Mouse (Mus musculus) embryonic stem cell, embryonic (primary cell): ENCODE results near the gene Efna1.

ENCODE experiments used
- CTCF ChIA-PET, 4 experiments: fragments of 300-600 bp in 2 of 4; fragments of 350-600 bp in 2 of 4; sonication (Branson Sonifier 250); formaldehyde crosslinking; loops; one replicate each; lab custom pipeline; 2022; ENCODE audit warnings: inconsistent platforms in 2 of 4; lab: Charles Lee
- POLR2A ChIA-PET, 4 experiments: fragments of 300-600 bp in 2 of 4; fragments of 350-600 bp in 2 of 4; sonication (Branson Sonifier 250); formaldehyde crosslinking; loops; one replicate each; lab custom pipeline; 2022; ENCODE audit warnings: antibody characterized with exemption in 4 of 4, inconsistent platforms in 1 of 4; lab: Charles Lee

Gene Efna1

DNA sequence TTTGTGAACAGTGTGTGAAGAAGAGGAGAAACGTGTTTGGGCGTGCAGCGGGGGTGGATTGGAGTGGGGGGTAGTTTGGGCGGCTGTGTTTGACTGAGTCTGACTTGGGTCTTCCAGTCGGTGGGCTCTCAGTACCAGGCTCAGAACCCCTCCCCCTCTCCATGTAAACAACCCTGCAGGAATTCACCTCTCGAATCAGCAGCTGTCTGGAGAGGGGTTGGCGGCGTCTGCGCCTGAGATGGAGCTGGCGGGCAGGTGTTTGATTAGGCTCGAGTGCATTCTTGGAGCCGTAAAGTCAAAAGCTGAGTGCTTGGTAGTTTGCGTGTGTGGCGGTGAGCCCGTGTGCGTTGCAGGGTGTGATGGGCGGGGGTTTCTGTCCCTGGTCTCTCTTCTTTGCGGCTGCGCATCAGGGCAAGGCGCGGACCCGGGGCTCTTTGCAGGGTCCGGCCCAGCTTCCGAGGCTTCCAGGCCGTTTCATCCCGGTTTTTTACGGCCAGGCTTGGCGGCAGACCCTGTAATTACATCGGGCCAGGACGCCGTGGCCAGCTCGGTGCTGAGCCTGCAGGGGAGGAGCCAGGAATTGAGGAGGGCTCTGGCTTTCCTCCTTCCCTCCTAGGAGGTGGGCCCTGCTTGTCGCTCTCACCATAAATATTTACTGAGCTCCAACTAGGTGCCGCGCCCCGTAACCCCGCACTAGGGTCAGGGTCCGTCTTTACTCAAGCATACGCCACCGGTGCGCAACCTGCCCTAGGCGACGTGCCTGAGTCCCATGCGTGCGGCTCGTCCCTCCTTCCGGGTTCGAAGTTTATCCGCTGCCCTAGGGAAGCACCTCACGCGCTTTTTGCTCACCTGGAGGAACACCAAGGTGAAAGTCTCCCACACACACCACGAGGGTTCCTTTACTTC, at the start of gene Efna1:
Gene Efna1, minus strand, starts transcription at position 537 of the 906 bp plus-strand sequence.
- POLR2A ChIA-PET = interaction anchor here in 3 of 4 experiments (0.7 to 4.3 kb wide), 27 partner anchors 10 to 137 kb away, joined by 3 to 35 read pairs (median 4); partner anchors contain the start of genes Scamp3 (in 2 of the 3), Slc50a1 (in 2 of the 3), Cks1b (in 1 of the 3) and Clk2 (in 1 of the 3)
- CTCF ChIA-PET = interaction anchor here (0.5 to 7.1 kb wide), 24 partner anchors 9 to 289 kb away, joined by 3 to 39 read pairs (median 5); partner anchors contain the start of genes Krtcap2 (in 3 of the 4), Trim46 (in 3 of the 4) and Slc50a1 (in 1 of the 4)

GRCm38 (mm10) chr3:89330346-89330745, 49.4 kb upstream of the Efna1 start:
- POLR2A ChIA-PET = interaction anchor here in 3 of 4 experiments (0.5 to 2.2 kb wide), 5 partner anchors 9 to 191 kb away, joined by 4 to 11 read pairs (median 9); partner anchors contain the start of genes Adam15 (in 1 of the 3) and Efna3 (in 1 of the 3)
- CTCF ChIA-PET = interaction anchor here in 3 of 4 experiments (0.5 to 2.0 kb wide), 8 partner anchors 9 to 194 kb away, joined by 3 to 9 read pairs (median 6); partner anchors contain the start of gene Adam15 (in 1 of the 3)

GRCm38 (mm10) chr3:89328623-89329022, 47.7 kb upstream of the Efna1 start:
- ChIA-PET POLR2A (interaction anchor here (0.5 to 3.2 kb wide), 41 partner anchors 8 to 153 kb away, joined by 3 to 57 read pairs (median 3); partner anchors contain the start of genes Adam15 (in 2 of the 4), Efna4 (in 2 of the 4), Cks1b (in 1 of the 4) and Pbxip1 (in 1 of the 4)), CTCF (interaction anchor here (0.5 to 3.2 kb wide), 15 partner anchors 9 to 712 kb away, joined by 3 to 21 read pairs (median 4); partner anchors contain the start of gene Efna4 (in 1 of the 4))

GRCm38 (mm10) chr3:89327371-89327870, 46.5 kb upstream of the Efna1 start:
- ChIA-PET POLR2A (interaction anchor here in 3 of 4 experiments (0.6 to 3.2 kb wide), 22 partner anchors 7 to 965 kb away, joined by 3 to 57 read pairs (median 4); partner anchors contain the start of genes Adam15 (in 2 of the 3), Efna4 (in 2 of the 3), Flad1 (in 1 of the 3) and Gatad2b (in 1 of the 3)), CTCF (interaction anchor here in 3 of 4 experiments (0.6 to 3.2 kb wide), 14 partner anchors 10 to 650 kb away, joined by 3 to 21 read pairs (median 4); partner anchors contain the start of gene Il6ra (in 1 of the 3))

- POLR2A ChIA-PET = no interaction called here
Measured at GRCm38 (mm10) chr3:89325882-89326281, 44.9 kb upstream of the Efna1 start.

GRCm38 (mm10) chr3:89322514-89323165, 41.7 kb upstream of the Efna1 start, which contains the start of gene Efna3:
Efna3 (minus strand) TSS chr3:89322965.
- CTCF ChIA-PET = interaction anchor here in 3 of 4 experiments (0.6 to 1.7 kb wide), 22 partner anchors 10 to 563 kb away, joined by 3 to 9 read pairs (median 3); partner anchors contain the start of genes Efna4 (in 2 of the 3) and Hcn3 (in 1 of the 3)
- POLR2A ChIA-PET = interaction anchor here (0.5 to 3.9 kb wide), 48 partner anchors 8 to 782 kb away, joined by 3 to 48 read pairs (median 4); partner anchors contain the start of genes Efna4 (in 3 of the 4), Adam15 (in 2 of the 4), Cks1b (in 2 of the 4) and Shc1 (in 2 of the 4)

More at GRCm38 (mm10) chr3:89325882-89326281, 44.9 kb upstream of the Efna1 start:
- CTCF ChIA-PET = no interaction called here

GRCm38 (mm10) chr3:89322131-89322500, 41.2 kb upstream of the Efna1 start:
- ChIA-PET POLR2A (interaction anchor here (0.6 to 3.9 kb wide), 43 partner anchors 9 to 781 kb away, joined by 3 to 48 read pairs (median 4); partner anchors contain the start of genes Efna4 (in 3 of the 4), Adam15 (in 2 of the 4), Cks1b (in 2 of the 4) and Efna1 (in 2 of the 4)), CTCF (interaction anchor here in 3 of 4 experiments (0.6 to 1.7 kb wide), 17 partner anchors 14 to 1002 kb away, joined by 3 to 9 read pairs (median 4); partner anchors contain the start of genes Efna4 (in 2 of the 3) and Hcn3 (in 1 of the 3))

- ChIA-PET CTCF (interaction anchor here in 3 of 4 experiments (0.6 to 1.8 kb wide), 23 partner anchors 9 to 1002 kb away, joined by 3 to 12 read pairs (median 3); partner anchors contain the start of genes Efna4 (in 2 of the 3) and Hcn3 (in 1 of the 3)), POLR2A (interaction anchor here in 3 of 4 experiments (0.6 to 3.9 kb wide), 35 partner anchors 7 to 464 kb away, joined by 3 to 48 read pairs (median 4); partner anchors contain the start of genes Efna4 (in 2 of the 3), Adam15 (in 1 of the 3), Cks1b (in 1 of the 3) and Efna1 (in 1 of the 3))
Measured at GRCm38 (mm10) chr3:89321183-89322130, 40.5 kb upstream of the Efna1 start.

- POLR2A ChIA-PET = interaction anchor here in 3 of 4 experiments (0.7 to 3.9 kb wide), 21 partner anchors 8 to 465 kb away, joined by 3 to 48 read pairs (median 4); partner anchors contain the start of genes Efna4 (in 2 of the 3), Adam15 (in 1 of the 3), Efna1 (in 1 of the 3) and Pbxip1 (in 1 of the 3)
- CTCF ChIA-PET = interaction anchor here in 2 of 4 experiments (0.6 to 1.8 kb wide), 16 partner anchors 10 to 414 kb away, joined by 3 to 12 read pairs (median 3); partner anchors contain the start of gene Efna4 (in 1 of the 2)
Measured at GRCm38 (mm10) chr3:89320581-89321182, 39.7 kb upstream of the Efna1 start.

DNA sequence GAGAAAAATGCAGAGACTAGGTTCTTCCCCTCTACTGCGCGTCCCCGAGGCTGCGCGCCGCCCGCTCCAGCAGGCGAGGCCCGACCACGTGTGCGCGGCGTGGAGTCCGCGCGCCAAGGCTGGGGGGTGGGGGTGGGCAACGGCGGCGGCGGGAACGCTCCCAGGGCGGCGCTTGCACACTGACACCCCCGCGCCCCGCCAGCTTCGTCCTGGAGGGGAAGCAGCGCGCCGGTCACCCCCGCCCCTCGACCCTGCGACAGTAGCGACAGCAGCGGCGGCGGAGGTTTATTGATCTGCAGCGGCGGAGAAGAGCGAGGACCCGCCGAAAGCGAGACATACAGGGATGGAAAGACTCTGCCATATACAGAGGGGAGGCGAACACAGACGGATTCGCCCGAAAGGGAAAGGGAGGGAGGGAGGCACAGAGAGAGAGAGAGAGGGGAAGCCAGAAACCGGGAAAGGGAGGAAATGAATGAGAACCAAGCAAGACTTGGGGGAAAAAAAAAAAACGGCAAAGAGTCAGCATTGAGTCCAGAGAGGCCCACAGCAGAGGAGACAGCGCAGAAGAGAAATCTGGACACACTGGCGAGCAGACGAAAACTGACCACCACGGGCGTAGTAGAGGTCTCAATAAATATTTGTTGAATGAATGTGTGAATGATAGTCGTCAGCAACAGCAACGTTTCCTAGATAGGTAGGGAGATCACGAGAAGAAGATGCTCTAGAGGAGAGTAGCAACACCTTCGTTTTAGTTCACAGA, 38.8 kb upstream of the Efna1 start:
- CTCF ChIA-PET = interaction anchor here in 2 of 4 experiments (0.9 to 3.6 kb wide), 7 partner anchors 11 to 34 kb away, joined by 3 to 20 read pairs (median 3); partner anchors contain the start of gene Efna4 (in 1 of the 2)
- POLR2A ChIA-PET = interaction anchor here in 3 of 4 experiments (0.7 to 3.9 kb wide), 18 partner anchors 9 to 669 kb away, joined by 3 to 48 read pairs (median 4); partner anchors contain the start of gene Efna4 (in 2 of the 3)

DNA sequence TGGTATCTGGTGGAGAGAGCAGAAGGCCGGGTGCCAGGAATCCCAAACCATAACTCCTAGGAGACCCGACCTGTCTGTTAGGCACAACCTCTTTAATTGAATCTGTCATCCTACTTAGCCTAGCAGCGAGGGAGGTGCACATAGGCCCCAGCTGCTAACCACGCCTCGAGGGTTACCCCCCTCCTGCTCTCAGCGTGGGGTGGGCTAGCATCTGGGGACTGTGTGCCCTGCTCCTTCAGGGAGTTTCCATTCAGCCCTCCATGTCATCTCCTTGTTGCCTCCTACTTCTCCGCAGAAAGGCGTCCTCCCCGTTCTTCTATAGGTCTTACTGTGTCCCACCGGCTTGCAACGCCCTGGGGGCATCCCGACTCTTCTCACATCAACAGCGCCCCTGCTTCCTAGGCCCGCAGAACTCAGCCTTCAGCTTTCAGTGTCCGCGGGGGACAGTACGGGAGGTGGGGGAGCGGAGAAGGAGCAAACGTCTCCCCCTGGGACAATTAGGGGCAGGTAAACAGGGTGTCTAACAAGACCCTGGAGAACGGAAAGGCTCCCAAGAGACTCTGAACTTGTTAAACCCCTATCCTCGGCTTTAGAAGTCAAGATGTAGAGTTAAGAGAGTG, 38.1 kb upstream of the Efna1 start:
- ChIA-PET CTCF (interaction anchor here (0.6 to 3.6 kb wide), 16 partner anchors 11 to 165 kb away, joined by 3 to 20 read pairs (median 4); partner anchors contain the start of genes Efna4 (in 1 of the 4), Pmvk (in 1 of the 4), Trim46 (in 1 of the 4) and Zbtb7b (in 1 of the 4)), POLR2A (interaction anchor here in 3 of 4 experiments (0.6 to 3.4 kb wide), 15 partner anchors 10 to 668 kb away, joined by 3 to 21 read pairs (median 4); partner anchors contain the start of gene Hcn3 (in 1 of the 3))

- POLR2A ChIA-PET = interaction anchor here in 3 of 4 experiments (0.7 to 3.4 kb wide), 12 partner anchors 10 to 158 kb away, joined by 3 to 21 read pairs (median 4); partner anchors contain the start of gene Hcn3 (in 1 of the 3)
- CTCF ChIA-PET = interaction anchor here (0.5 to 3.6 kb wide), 11 partner anchors 10 to 166 kb away, joined by 3 to 20 read pairs (median 4); partner anchors contain the start of genes Efna4 (in 1 of the 4) and Zbtb7b (in 1 of the 4)
Measured at GRCm38 (mm10) chr3:89318316-89318715, 37.4 kb upstream of the Efna1 start.

DNA sequence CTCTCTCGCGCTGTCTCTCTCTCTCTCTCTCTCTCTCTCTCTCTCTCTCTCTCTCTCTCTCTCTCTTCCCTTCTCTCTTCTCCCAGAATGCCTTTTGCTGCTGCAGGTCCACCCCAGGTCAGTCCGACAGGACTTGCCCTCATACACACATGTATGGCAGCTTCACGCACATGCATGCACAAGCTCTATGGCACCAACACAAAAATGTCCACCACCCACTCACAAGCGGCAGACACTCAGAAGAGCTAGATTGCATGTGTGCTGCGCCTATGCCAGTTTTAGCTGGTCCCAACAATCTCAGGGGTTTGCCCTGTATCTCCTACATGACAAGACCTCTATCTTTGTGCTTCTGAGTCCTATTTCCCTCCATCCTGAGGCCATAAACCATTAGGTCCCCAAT, 36.3 kb upstream of the Efna1 start:
- CTCF ChIA-PET = interaction anchor here (0.5 to 3.6 kb wide), 69 partner anchors 9 to 1190 kb away, joined by 3 to 61 read pairs (median 5); partner anchors contain the start of genes Adam15 (in 3 of the 4), Efna4 (in 2 of the 4), Krtcap2 (in 2 of the 4) and Cks1b (in 1 of the 4)
- POLR2A ChIA-PET = interaction anchor here in 3 of 4 experiments (0.6 to 3.4 kb wide), 30 partner anchors 9 to 1056 kb away, joined by 3 to 21 read pairs (median 3); partner anchors contain the start of genes Efna4 (in 1 of the 3), Flad1 (in 1 of the 3) and Pygo2 (in 1 of the 3)
